Mouse (Mus musculus) forebrain, embryonic 10.5 days (tissue): ENCODE measurements around the gene Cdh20. TPM values are rescaled to one million over a fixed set of nuclear protein-coding genes. Genes with fewer than 3 reads are reported as not detected.
"Not testable (repeated sequence)": the region's sequence is repeated elsewhere in the genome, so short reads cannot be mapped to it uniquely, and the experiment has no call there.

Experiments used
- DNase-seq: peaks from one replicate; pipeline ENCODE4 v3.0.0-alpha.2; 2017; ENCODE audit warnings: low spot score; ENCODE audit errors: extremely low spot score
- H3K27ac ChIP-seq: fragments of 300-500 bp; sonication (generic); 2 replicates; pipeline ENCODE4 v1.5.1; 2016; ENCODE audit warnings: mild to moderate bottlenecking
- H3K27me3 ChIP-seq: fragments of 300-500 bp; sonication (generic); 2 replicates; pipeline ENCODE4 v1.6.1; 2016; ENCODE audit warnings: mild to moderate bottlenecking; ENCODE audit not compliant: poor library complexity, severe bottlenecking
- H3K36me3 ChIP-seq: fragments of 300-500 bp; sonication (generic); replicated peaks from 2 replicates; pipeline ENCODE4 v1.6.1; 2016; ENCODE audit warnings: mild to moderate bottlenecking, moderate library complexity
- H3K4me1 ChIP-seq: fragments of 300-500 bp; sonication (generic); 2 replicates; pipeline ENCODE4 v1.6.1; 2016
- H3K4me3 ChIP-seq: fragments of 300-500 bp; sonication (generic); 2 replicates; pipeline ENCODE4 v1.5.1; 2016; ENCODE audit warnings: mild to moderate bottlenecking, moderate library complexity
- H3K9me3 ChIP-seq: fragments of 300-500 bp; sonication (generic); 2 replicates; pipeline ENCODE4 v1.6.1; 2016; ENCODE audit warnings: mild to moderate bottlenecking, moderate library complexity
- WGBS: fragments of 180-500 bp; shearing (Covaris S2); methylation state at CpG from one replicate; pipeline ENCODE4 v1.1.7; 2016; 5-methylcytosine and 5-hydroxymethylcytosine counted together
- polyA plus RNA-seq: library from polyadenylated mRNA; unstranded; fragments of >200 nt; fragmentation: Nextera tagmentation; extraction: Ambion mirVana; gene quantifications from 2 replicates; pipeline ENCODE4 v1.2.1, GENCODE M21; 2016

Gene Cdh20
- polyA plus RNA-seq, 1 experiment from 2014 or later = 1.9 TPM

- Histone ChIP-seq H3K27me3 (no peaks in the 10 kb centered on the region), H3K4me3 (no peak overlapping the region), H3K36me3 (no peaks in the 10 kb centered on the region), H3K4me1 (no peaks in the 10 kb centered on the region), H3K27ac (no peak overlapping the region), H3K9me3 (no peaks in the 10 kb centered on the region)
- WGBS = 89% methylated on average over 4 of the region's 4 CpGs
- no peak for DNase-seq
Measured at GRCm38 (mm10) chr1:104936966-104937365, 168.6 kb downstream of the Cdh20 start.

GRCm38 (mm10) chr1:104939156-104939555 lies 170.8 kb downstream of the Cdh20 start:
- H3K27ac ChIP-seq = no peak overlapping the region
- no peaks in the 10 kb centered on the region for H3K9me3 ChIP-seq

GRCm38 (mm10) chr1:104944470-104945109 lies 176.3 kb downstream of the Cdh20 start:
- Histone ChIP-seq H3K36me3 (no peaks in the 10 kb centered on the region), H3K27me3 (no peaks in the 10 kb centered on the region), H3K9me3 (no peaks in the 10 kb centered on the region), H3K4me3 (no peak overlapping the region), H3K4me1 (no peaks in the 10 kb centered on the region), H3K27ac (no peak overlapping the region)
- DNase-seq = peak; percentile 31
- 29% methylated on average over 2 of the region's 2 CpGs for WGBS

More at GRCm38 (mm10) chr1:104939156-104939555, 170.8 kb downstream of the Cdh20 start:
- Histone ChIP-seq H3K27me3 (no peaks in the 10 kb centered on the region), H3K4me3 (no peak overlapping the region), H3K4me1 (no peaks in the 10 kb centered on the region), H3K36me3 (no peaks in the 10 kb centered on the region)
- no peak for DNase-seq

- WGBS = 97% methylated on average over 2 of the region's 2 CpGs
- Histone ChIP-seq H3K27ac (no peak overlapping the region), H3K9me3 (no peaks in the 10 kb centered on the region), H3K4me1 (no peaks in the 10 kb centered on the region), H3K4me3 (no peak overlapping the region), H3K36me3 (no peaks in the 10 kb centered on the region), H3K27me3 (no peaks in the 10 kb centered on the region)
- DNase-seq = no peak
Measured at GRCm38 (mm10) chr1:104945110-104945489, 176.8 kb downstream of the Cdh20 start.

GRCm38 (mm10) chr1:104949640-104950039 lies 181.3 kb downstream of the Cdh20 start:
- not testable (repeated sequence) for H3K9me3 ChIP-seq, H3K36me3 ChIP-seq, H3K27me3 ChIP-seq, H3K27ac ChIP-seq, H3K4me3 ChIP-seq, DNase-seq, H3K4me1 ChIP-seq
- 88% methylated on average over 2 of the region's 2 CpGs for WGBS

GRCm38 (mm10) chr1:104957046-104957445 lies 188.7 kb downstream of the Cdh20 start:
- Histone ChIP-seq H3K4me1 (no peaks in the 10 kb centered on the region), H3K9me3 (no peaks in the 10 kb centered on the region), H3K27me3 (no peaks in the 10 kb centered on the region), H3K27ac (no peak overlapping the region), H3K4me3 (no peak overlapping the region), H3K36me3 (no peaks in the 10 kb centered on the region)
- DNase-seq = no peak
- 66% methylated on average over 6 of the region's 6 CpGs for WGBS

GRCm38 (mm10) chr1:104961670-104962069 lies 193.3 kb downstream of the Cdh20 start:
- Histone ChIP-seq H3K27ac (no peak overlapping the region), H3K4me1 (no peaks in the 10 kb centered on the region), H3K27me3 (no peaks in the 10 kb centered on the region), H3K9me3 (no peaks in the 10 kb centered on the region), H3K36me3 (no peaks in the 10 kb centered on the region), H3K4me3 (no peak overlapping the region)
- WGBS = 92% methylated on average over 3 of the region's 3 CpGs
- no peak for DNase-seq

GRCm38 (mm10) chr1:104962257-104962656 lies 193.9 kb downstream of the Cdh20 start:
- Histone ChIP-seq H3K4me3 (no peak overlapping the region), H3K4me1 (no peaks in the 10 kb centered on the region), H3K27me3 (no peaks in the 10 kb centered on the region), H3K36me3 (no peaks in the 10 kb centered on the region), H3K27ac (no peak overlapping the region), H3K9me3 (no peaks in the 10 kb centered on the region)
- DNase-seq = no peak
- WGBS = 91% methylated on average over 4 of the region's 4 CpGs

GRCm38 (mm10) chr1:104979068-104979467 lies 210.7 kb downstream of the Cdh20 start:
- H3K4me1 ChIP-seq = peaks cover 2% of the 10 kb centered on the region; the same call in 1 of the 2 replicates
- H3K27ac ChIP-seq = no peak overlapping the region
- no peaks in the 10 kb centered on the region for H3K36me3 ChIP-seq
- H3K4me3 ChIP-seq = no peak overlapping the region
- H3K9me3 ChIP-seq = no peaks in the 10 kb centered on the region
- no peak for DNase-seq
- 76% methylated on average over 2 of the region's 2 CpGs for WGBS
- no peaks in the 10 kb centered on the region for H3K27me3 ChIP-seq

- H3K4me3 ChIP-seq = no peak overlapping the region
- no peaks in the 10 kb centered on the region for H3K27me3 ChIP-seq
- 95% methylated on average over 1 of the region's 1 CpGs for WGBS
- H3K4me1 ChIP-seq = peaks cover 5% of the 10 kb centered on the region; the same call in 1 of the 2 replicates
- H3K27ac ChIP-seq = no peak overlapping the region
- no peaks in the 10 kb centered on the region for H3K36me3 ChIP-seq
- DNase-seq = no peak
- H3K9me3 ChIP-seq = no peaks in the 10 kb centered on the region
Measured at GRCm38 (mm10) chr1:104980273-104980672, 211.9 kb downstream of the Cdh20 start.

GRCm38 (mm10) chr1:104986222-104986973 lies 218.1 kb downstream of the Cdh20 start:
- peaks cover 5% of the 10 kb centered on the region; the same call in 1 of the 2 replicates for H3K4me1 ChIP-seq
- H3K4me3 ChIP-seq = no peak overlapping the region
- H3K9me3 ChIP-seq = no peaks in the 10 kb centered on the region
- no peaks in the 10 kb centered on the region for H3K27me3 ChIP-seq
- DNase-seq = no peak
- no peak overlapping the region for H3K27ac ChIP-seq
- H3K36me3 ChIP-seq = no peaks in the 10 kb centered on the region
- 37% methylated on average over 5 of the region's 5 CpGs for WGBS

- Histone ChIP-seq H3K27me3 (0 out of 2 replicates have a peak, but pooled peaks cover 3% of the 10 kb centered on the region), H3K4me1 (peaks cover 5% of the 10 kb centered on the region; the same call in 1 of the 2 replicates), H3K27ac (no peak overlapping the region), H3K36me3 (no peaks in the 10 kb centered on the region), H3K4me3 (no peak overlapping the region), H3K9me3 (no peaks in the 10 kb centered on the region)
- WGBS = 90% methylated on average over 16 of the region's 16 CpGs
- DNase-seq = no peak
Measured at GRCm38 (mm10) chr1:104987526-104987925, 219.2 kb downstream of the Cdh20 start.

GRCm38 (mm10) chr1:104992441-104992840 lies 224.1 kb downstream of the Cdh20 start:
- no peak for DNase-seq
- Histone ChIP-seq H3K36me3 (no peaks in the 10 kb centered on the region), H3K4me1 (peaks cover 9% of the 10 kb centered on the region), H3K27ac (no peak overlapping the region), H3K27me3 (peaks cover 27% of the 10 kb centered on the region), H3K9me3 (no peaks in the 10 kb centered on the region), H3K4me3 (no peak overlapping the region)
